31 mouse cellular contexts compared by ENCODE assay signal in genomic region chr2:71512326-71512725, GRCm38 (mm10). TPM values are rescaled to one million over a fixed set of nuclear protein-coding genes. Genes with fewer than 3 reads are reported as not detected.
DNase-seq lines count a peak whose midpoint lies in the region; ATAC-seq and TF ChIP-seq lines count a peak whose summit lies in the region.
"Had no signal": no experiment of that assay in that cellular context is flagged by ENCODE, and none has a peak within 500 bp of the region (broad histone marks: within the 10 kb centered on the region; RNA-seq: fewer than 3 reads in every experiment).

No protein-coding gene starts in this region.

- H3K9me3 ChIP-seq in midbrain, embryonic 11.5 days (ENCODE audit: control insufficient read depth, low read length), result no peaks in the 10 kb centered on the region
- H3K9me3 ChIP-seq in midbrain, postnatal 0 days (ENCODE audit: low read length), result no peaks in the 10 kb centered on the region
- H3K9me3 ChIP-seq in forebrain, embryonic 13.5 days (replicated peaks), result no peaks in the 10 kb centered on the region
- H3K9me3 ChIP-seq in forebrain, postnatal 0 days (ENCODE audit: low read length), result no peaks in the 10 kb centered on the region
- H3K9me3 ChIP-seq: heart, embryonic 13.5 days; limb, embryonic 13.5 days; liver, embryonic 12.5 days had no signal

- H3K27me3 ChIP-seq in midbrain, embryonic 11.5 days (ENCODE audit: control insufficient read depth, insufficient read depth, low read length), result peaks cover 2% of the 10 kb centered on the region; the same call in 1 of the 2 replicates
- peaks cover 4% of the 10 kb centered on the region; the same call in 1 of the 2 replicates for H3K27me3 ChIP-seq in midbrain, postnatal 0 days (ENCODE audit: insufficient read depth, low read length)
- H3K27me3 ChIP-seq in forebrain, embryonic 13.5 days, result no peaks in the 10 kb centered on the region
- no peaks in the 10 kb centered on the region for H3K27me3 ChIP-seq in forebrain, postnatal 0 days (ENCODE audit: insufficient read depth, low read length)
- H3K27me3 ChIP-seq: heart, embryonic 13.5 days; limb, embryonic 13.5 days; liver, embryonic 12.5 days had no signal

- no peaks in the 10 kb centered on the region for H3K36me3 ChIP-seq in midbrain, embryonic 11.5 days (ENCODE audit: control insufficient read depth, insufficient read depth, low read length)
- no peaks in the 10 kb centered on the region for H3K36me3 ChIP-seq in midbrain, postnatal 0 days (ENCODE audit: insufficient read depth, low read length)
- H3K36me3 ChIP-seq in forebrain, embryonic 13.5 days (ENCODE audit: poor library complexity, severe bottlenecking), result 0 out of 2 replicates have a peak, but pooled peaks cover 6% of the 10 kb centered on the region
- H3K36me3 ChIP-seq in forebrain, postnatal 0 days (ENCODE audit: insufficient read depth), result no peaks in the 10 kb centered on the region
- H3K36me3 ChIP-seq: limb, embryonic 13.5 days had no signal

- H3K9ac ChIP-seq in midbrain, embryonic 11.5 days (ENCODE audit: low read length), result no peak overlapping the region
- no peak overlapping the region for H3K9ac ChIP-seq in midbrain, postnatal 0 days (replicated peaks; ENCODE audit: low read length, poor library complexity, severe bottlenecking)
- no peak overlapping the region for H3K9ac ChIP-seq in forebrain, embryonic 13.5 days
- no peak overlapping the region for H3K9ac ChIP-seq in forebrain, postnatal 0 days
- H3K9ac ChIP-seq: heart, embryonic 13.5 days; limb, embryonic 13.5 days; liver, embryonic 12.5 days; liver, postnatal 0 days had no signal

- TF ChIP-seq POLR2A in olfactory bulb, adult 2 months (IDR thresholded peaks at IDR 0.05; ENCODE audit: insufficient read depth, low read depth, low read length), result no peak

- H3K4me2 ChIP-seq in midbrain, embryonic 11.5 days, result no peak overlapping the region
- H3K4me2 ChIP-seq in midbrain, postnatal 0 days (ENCODE audit: low read depth, low read length, poor library complexity, severe bottlenecking), result no peak overlapping the region
- H3K4me2 ChIP-seq in forebrain, embryonic 13.5 days, result no peak overlapping the region
- no peak overlapping the region for H3K4me2 ChIP-seq in forebrain, postnatal 0 days (ENCODE audit: low read depth)
- H3K4me2 ChIP-seq: heart, embryonic 13.5 days; limb, embryonic 13.5 days; liver, embryonic 12.5 days had no signal

- 79% methylated on average over 9 of the region's 9 CpGs for WGBS in midbrain, embryonic 11.5 days
- 61% methylated on average over 9 of the region's 9 CpGs for WGBS in midbrain, postnatal 0 days
- 62% methylated on average over 9 of the region's 9 CpGs for WGBS in forebrain, embryonic 13.5 days
- 63% methylated on average over 9 of the region's 9 CpGs for WGBS in forebrain, postnatal 0 days
- WGBS in olfactory bulb, adult 2 months, result 31% methylated on average over 9 of the region's 9 CpGs

- peaks cover 13% of the 10 kb centered on the region for H3K4me1 ChIP-seq in midbrain, embryonic 11.5 days (ENCODE audit: control insufficient read depth, insufficient read depth, low read length)
- no peaks in the 10 kb centered on the region for H3K4me1 ChIP-seq in midbrain, postnatal 0 days (ENCODE audit: insufficient read depth, low read length)
- H3K4me1 ChIP-seq in forebrain, embryonic 13.5 days, result peaks cover 31% of the 10 kb centered on the region
- H3K4me1 ChIP-seq in forebrain, postnatal 0 days (ENCODE audit: insufficient read depth), result no peaks in the 10 kb centered on the region
- peaks cover 5% of the 10 kb centered on the region; the same call in 1 of the 2 replicates for H3K4me1 ChIP-seq in olfactory bulb, adult 2 months (ENCODE audit: control insufficient read depth, insufficient read depth, low read length)
- H3K4me1 ChIP-seq: heart, embryonic 13.5 days; limb, embryonic 13.5 days; liver, embryonic 12.5 days had no signal

- 0 out of 2 replicates have a peak, but pooled peaks have one; percentile 48 for ATAC-seq in midbrain, embryonic 11.5 days (ENCODE audit: low FRiP score)
- ATAC-seq in midbrain, postnatal 0 days (ENCODE audit: low FRiP score), result no peak
- peak; percentile 44 for ATAC-seq in forebrain, embryonic 13.5 days
- ATAC-seq in forebrain, postnatal 0 days, result peak; percentile 54
- no peak for ATAC-seq in cerebellum, adult (ENCODE audit: insufficient number of reproducible peaks, low FRiP score, low TSS enrichment)
- ATAC-seq: CD4-positive, CD25-positive, alpha-beta regulatory T cell, adult 4 months; intestine, postnatal 0 days; liver, embryonic 12.5 days; liver, postnatal 0 days had no signal

- no peak for DNase-seq in midbrain, embryonic 11.5 days (ENCODE audit: low spot score, missing footprints)
- DNase-seq in midbrain, postnatal 0 days (ENCODE audit: low spot score), result no peak
- peak; percentile 50 for DNase-seq in forebrain, postnatal 0 days
- no peak for DNase-seq in layer of hippocampus, postnatal 10 days (ENCODE audit: low spot score in 2 of 2)
- DNase-seq: adrenal gland, postnatal 25 days; cerebellum, adult 9-10 months; cerebellum, postnatal 36 days; heart, postnatal 10 days; kidney, postnatal 25 days; liver, postnatal 0 days; lung, postnatal 36 days; right cerebral cortex, adult 18-20 months; spleen, adult 18-20 months; thymus, postnatal 14 days had no signal

- no peak for TF ChIP-seq CTCF in midbrain, postnatal 0 days (IDR thresholded peaks at IDR 0.05)
- no peak for TF ChIP-seq CTCF in forebrain, postnatal 0 days (IDR thresholded peaks at IDR 0.05; ENCODE audit: low read depth)
- TF ChIP-seq CTCF in olfactory bulb, adult 2 months (IDR thresholded peaks at IDR 0.05; ENCODE audit: insufficient read depth, low read depth, low read length), result no peak

- H3K27ac ChIP-seq in midbrain, embryonic 11.5 days (ENCODE audit: low read depth, low read length), result no peak overlapping the region
- no peak overlapping the region for H3K27ac ChIP-seq in midbrain, postnatal 0 days (ENCODE audit: low read depth, low read length)
- peak overlapping the region; percentile 68 for H3K27ac ChIP-seq in forebrain, embryonic 13.5 days
- peak overlapping the region; percentile 51 for H3K27ac ChIP-seq in forebrain, postnatal 0 days (ENCODE audit: low read depth, low read length)
- H3K27ac ChIP-seq in olfactory bulb, adult 2 months (ENCODE audit: insufficient read depth, low read depth, low read length), result peak overlapping the region; percentile 94
- H3K27ac ChIP-seq: heart, embryonic 13.5 days; limb, embryonic 13.5 days; liver, embryonic 12.5 days had no signal

- no peak overlapping the region for H3K4me3 ChIP-seq in midbrain, embryonic 11.5 days (ENCODE audit: low read depth, low read length)
- no peak overlapping the region for H3K4me3 ChIP-seq in midbrain, postnatal 0 days (ENCODE audit: low read depth, low read length)
- H3K4me3 ChIP-seq in forebrain, embryonic 13.5 days, result no peak overlapping the region
- no peak overlapping the region for H3K4me3 ChIP-seq in forebrain, postnatal 0 days (ENCODE audit: low read depth, low read length)
- H3K4me3 ChIP-seq in olfactory bulb, adult 2 months (ENCODE audit: insufficient read depth, low read depth, low read length), result no peak overlapping the region
- H3K4me3 ChIP-seq: heart, embryonic 13.5 days; limb, embryonic 13.5 days; liver, embryonic 12.5 days had no signal

RNA-seq across cellular contexts. Expression of gene Dlx1, which starts 15.6 kb away (rescaled TPM):
- 13.6 and 17.3 TPM in 2 replicates for polyA plus RNA-seq in midbrain, embryonic 11.5 days (2014; fragmentation: Nextera tagmentation; extraction: Ambion mirVana)
- 2.8 and 8.8 TPM in 2 replicates for total RNA-seq in midbrain, postnatal 0 days (2014; rRNA removed)
- 10.5 and 25.5 TPM in 2 replicates for polyA plus RNA-seq in midbrain, postnatal 0 days (2015; fragmentation: Nextera tagmentation; extraction: Ambion mirVana)
- polyA plus RNA-seq in forebrain, embryonic 13.5 days (2015; fragmentation: Nextera tagmentation; extraction: Ambion mirVana), result 278 and 287 TPM in 2 replicates
- total RNA-seq in forebrain, postnatal 0 days (2014; rRNA removed), result 73.5 and 80.2 TPM in 2 replicates
- 105 and 139 TPM in 2 replicates for polyA plus RNA-seq in forebrain, postnatal 0 days (2015; fragmentation: Nextera tagmentation; extraction: Ambion mirVana)
- polyA plus RNA-seq in olfactory bulb, adult 2 months (2012; ENCODE audit: insufficient read depth, insufficient read length, low replicate concordance, missing spikeins), result 355 TPM in 1 of 2 replicates, not detected in the other
- 10 to 100 TPM; 25.5 to 29.3 TPM for total RNA-seq in layer of hippocampus, postnatal 10 days (2021)
- total RNA-seq: hematopoietic stem cell, adult 5-6 weeks; megakaryocyte, adult 5-6 weeks; monocyte, adult 5-6 weeks had no signal
- polyA plus RNA-seq: CD4-positive, CD25-positive, alpha-beta regulatory T cell, adult 4 months; gonadal fat pad, adult 2 months; kidney, embryonic 14.5 days; neural tube, embryonic 14.5 days had no signal

RNA-seq across cellular contexts. Expression of gene Dlx2, which starts 34.2 kb away (rescaled TPM):
- 4.7 and 5.8 TPM in 2 replicates for polyA plus RNA-seq in midbrain, embryonic 11.5 days (2014; fragmentation: Nextera tagmentation; extraction: Ambion mirVana)
- 0.38 and 1.2 TPM in 2 replicates for total RNA-seq in midbrain, postnatal 0 days (2014; rRNA removed)
- polyA plus RNA-seq in midbrain, postnatal 0 days (2015; fragmentation: Nextera tagmentation; extraction: Ambion mirVana), result 3.1 and 8.4 TPM in 2 replicates
- polyA plus RNA-seq in forebrain, embryonic 13.5 days (2015; fragmentation: Nextera tagmentation; extraction: Ambion mirVana), result 71.0 and 83.2 TPM in 2 replicates
- 19.3 and 28.1 TPM in 2 replicates for total RNA-seq in forebrain, postnatal 0 days (2014; rRNA removed)
- 40.0 and 43.1 TPM in 2 replicates for polyA plus RNA-seq in forebrain, postnatal 0 days (2015; fragmentation: Nextera tagmentation; extraction: Ambion mirVana)
- not detected in 2 replicates for polyA plus RNA-seq in olfactory bulb, adult 2 months (2012; ENCODE audit: insufficient read depth, insufficient read length, low replicate concordance, missing spikeins)
- total RNA-seq in layer of hippocampus, postnatal 10 days (2021), result 1 to 10 TPM; 7.7 to 8.6 TPM
- total RNA-seq: gastrocnemius, adult 8-10 months; heart, adult 8-10 months; heart, postnatal 10 days; hematopoietic stem cell, adult 5-6 weeks; megakaryocyte, adult 5-6 weeks; monocyte, adult 5-6 weeks had no signal
- polyA plus RNA-seq: CD4-positive, CD25-positive, alpha-beta regulatory T cell, adult 4 months; gonadal fat pad, adult 2 months; kidney, embryonic 14.5 days; liver, postnatal 0 days; neural tube, embryonic 14.5 days; urinary bladder, adult 2 months had no signal

RNA-seq across cellular contexts. Expression of gene Metap1d, which starts 59.2 kb away (rescaled TPM):
- polyA plus RNA-seq in midbrain, embryonic 11.5 days (2014; fragmentation: Nextera tagmentation; extraction: Ambion mirVana), result 31.6 and 32.8 TPM in 2 replicates
- total RNA-seq in midbrain, postnatal 0 days (2014; rRNA removed), result 14.4 and 16.9 TPM in 2 replicates
- 25.1 and 27.7 TPM in 2 replicates for polyA plus RNA-seq in midbrain, postnatal 0 days (2015; fragmentation: Nextera tagmentation; extraction: Ambion mirVana)
- 38.1 and 46.4 TPM in 2 replicates for polyA plus RNA-seq in forebrain, embryonic 13.5 days (2015; fragmentation: Nextera tagmentation; extraction: Ambion mirVana)
- 16.6 and 19.4 TPM in 2 replicates for total RNA-seq in forebrain, postnatal 0 days (2014; rRNA removed)
- 23.1 and 25.3 TPM in 2 replicates for polyA plus RNA-seq in forebrain, postnatal 0 days (2015; fragmentation: Nextera tagmentation; extraction: Ambion mirVana)
- polyA plus RNA-seq in olfactory bulb, adult 2 months (2012; ENCODE audit: insufficient read depth, insufficient read length, low replicate concordance, missing spikeins), result not detected in 2 replicates
- 10 to 100 TPM; 19.7 to 26.4 TPM for total RNA-seq in layer of hippocampus, postnatal 10 days (2021)

Comparison
In these comparisons a context has a peak if more than half of its experiments do, and no peak if none do; other contexts are left out.
1. ATAC-seq: peak in midbrain, embryonic 11.5 days (single experiment), forebrain, embryonic 13.5 days (single experiment) and forebrain, postnatal 0 days (single experiment); none in midbrain, postnatal 0 days (single experiment) and cerebellum, adult (single experiment).
2. H3K27ac ChIP-seq: peak in forebrain, embryonic 13.5 days (single experiment), forebrain, postnatal 0 days (single experiment) and olfactory bulb, adult 2 months (single experiment); none in midbrain, embryonic 11.5 days (single experiment) and midbrain, postnatal 0 days (single experiment).